Mouse (Mus musculus) v-Abl transformed pro-B cells (cell line): ENCODE data around the gene Gm10681.
"Not testable (repeated sequence)": the region's sequence is repeated elsewhere in the genome, so short reads cannot be mapped to it uniquely, and the experiment has no call there.

ENCODE experiments used
- in situ Hi-C, 2 experiments: fragments of 400-800 bp; cut with MboI; formaldehyde crosslinking; loops; one replicate each; pipeline ENCODE4 v1.15.1; 2025; ENCODE audit not compliant: unreplicated experiment in 2 of 2

Gm10681 gene

DNA sequence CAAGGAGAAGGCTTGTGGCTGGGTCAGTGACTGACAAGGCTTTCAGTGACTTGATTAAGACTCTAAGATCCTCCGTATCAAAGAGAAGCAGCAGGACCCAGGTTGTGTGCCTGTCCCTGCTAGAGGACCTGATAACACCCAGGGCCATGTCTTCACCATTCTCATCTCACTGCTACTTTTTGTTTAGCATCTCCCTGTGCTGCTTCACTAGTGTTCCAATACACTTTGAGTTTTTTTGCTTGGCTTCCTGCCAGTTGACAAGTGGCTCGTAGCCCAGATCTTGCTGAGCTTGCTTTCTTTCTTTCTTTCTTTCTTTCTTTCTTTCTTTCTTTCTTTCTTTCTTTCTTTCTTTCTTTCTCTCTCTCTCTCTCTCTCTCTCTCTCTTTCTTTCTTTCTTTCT lies 65.8 kb downstream of the Gm10681 start:
- in situ Hi-C loops: not testable (repeated sequence)

DNA sequence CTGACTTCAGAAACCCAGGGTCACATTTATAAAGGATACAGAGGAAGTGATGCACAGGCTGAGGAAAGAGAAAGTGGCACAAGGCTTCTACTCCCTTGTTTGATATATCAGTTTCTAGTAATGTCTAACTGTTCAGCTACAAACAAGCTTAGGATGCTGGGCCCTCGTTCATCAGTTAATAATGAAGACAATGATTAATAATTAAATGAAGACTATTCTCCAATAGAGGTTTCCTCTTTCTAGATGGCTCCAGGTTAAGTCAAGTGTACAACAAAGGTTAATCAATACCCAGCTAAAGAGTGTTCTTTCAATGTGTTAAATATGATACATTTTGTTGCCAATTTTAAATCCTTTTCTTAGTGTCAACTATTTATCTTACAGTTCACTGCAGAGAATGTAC lies 78.2 kb downstream of the Gm10681 start, which contains the start of gene Hsd3b4:
Gene Hsd3b4 (minus strand): TSS at position 101 of the 400 bp plus-strand sequence.
- in situ Hi-C loops: not testable (repeated sequence)

DNA sequence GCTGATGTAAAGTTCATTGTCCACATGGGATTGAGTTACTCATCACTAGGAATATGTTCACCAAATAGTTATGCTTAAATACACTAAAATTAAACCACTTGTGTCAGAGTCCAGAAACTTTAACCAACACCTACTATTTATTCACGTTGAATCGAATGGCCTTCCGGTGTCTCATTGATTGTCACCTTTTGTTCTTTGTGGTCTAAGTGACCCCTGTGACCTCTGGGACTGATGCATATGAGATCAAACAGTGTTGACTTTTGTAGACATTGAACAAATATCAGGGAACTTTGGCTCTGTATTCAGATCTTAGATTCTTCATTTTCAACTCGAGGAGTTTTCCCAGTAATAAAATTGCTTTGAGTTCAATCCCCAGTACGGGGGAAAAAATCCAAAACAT lies 81.4 kb downstream of the Gm10681 start:
- in situ Hi-C loops: not testable (repeated sequence)
